Mouse (Mus musculus) cerebellum, adult 2 months (tissue): Measurements from ENCODE around the gene Nop10.

ENCODE experiments used
- CTCF ChIP-seq: fragments of 200-500 bp; IDR thresholded peaks from 2 replicates; pipeline ENCODE4 v1.5.1; 2011; ENCODE audit warnings: low read depth, mild to moderate bottlenecking, control low read depth, low read length, moderate library complexity, borderline replicate concordance; ENCODE audit not compliant: insufficient read depth
- POLR2A ChIP-seq: fragments of 200-500 bp; IDR thresholded peaks from 2 replicates; pipeline ENCODE4 v1.6.1; 2011; ENCODE audit warnings: low read length, control low read depth, borderline replicate concordance; ENCODE audit not compliant: insufficient read depth

GRCm38 (mm10) chr2:112224356-112224755 is 37.4 kb upstream of the Nop10 start:
- TF ChIP-seq CTCF: no peak
- no peak for TF ChIP-seq POLR2A
